Mouse (Mus musculus): ENCODE data around the gene Fam163a. TPM values are rescaled to one million over a fixed set of nuclear protein-coding genes. Genes with fewer than 3 reads are reported as not detected.
"Not testable (repeated sequence)": the region's sequence is repeated elsewhere in the genome, so short reads cannot be mapped to it uniquely, and the experiment has no call there.

The Fam163a gene
- polyA plus RNA-seq, 1 experiment from 2014 or later = not detected

- Histone ChIP-seq H3K27ac (replicated peaks) (peak overlapping the region; percentile 68), H3K4me1 (replicated peaks) (peaks cover 69% of the 10 kb centered on the region), H3K9ac (peak overlapping the region; percentile 57; the same call in 1 of the 2 replicates), H3K27me3 (no peaks in the 10 kb centered on the region), H3K9me3 (replicated peaks) (no peaks in the 10 kb centered on the region), H3K4me3 (replicated peaks) (peak overlapping the region; percentile 65), H3K36me3 (replicated peaks) (peaks cover 49% of the 10 kb centered on the region), H3K4me2 (peak overlapping the region; percentile 79)
- no peak for ATAC-seq (ENCODE audit: insufficient read depth)
- WGBS (ENCODE audit: insufficient replicate concordance) = 47% methylated on average over 5 of the region's 5 CpGs
These were observed 162.3 kb downstream of the Fam163a start for GRCm38 (mm10) chr1:156042481-156042880.

GRCm38 (mm10) chr1:156041451-156042241, 163.2 kb downstream of the Fam163a start:
- Histone ChIP-seq H3K27me3 (no peaks in the 10 kb centered on the region), H3K4me1 (replicated peaks) (peaks cover 67% of the 10 kb centered on the region), H3K4me2 (peak overlapping the region; percentile 79), H3K27ac (replicated peaks) (peak overlapping the region; percentile 68), H3K4me3 (replicated peaks) (peak overlapping the region; percentile 65), H3K9me3 (replicated peaks) (no peaks in the 10 kb centered on the region), H3K36me3 (replicated peaks) (peaks cover 43% of the 10 kb centered on the region), H3K9ac (peak overlapping the region; percentile 57)
- peak; percentile 28; the same call in 1 of the 2 replicates for ATAC-seq (ENCODE audit: insufficient read depth)
- 15% methylated on average over 7 of the region's 7 CpGs for WGBS (ENCODE audit: insufficient replicate concordance)

GRCm38 (mm10) chr1:156040731-156041401, 164.0 kb downstream of the Fam163a start:
- H3K4me2 ChIP-seq = peak overlapping the region; percentile 79
- under 1% methylated on average over 22 of the region's 22 CpGs for WGBS (ENCODE audit: insufficient replicate concordance)
- no peaks in the 10 kb centered on the region for H3K9me3 ChIP-seq (replicated peaks)
- peak overlapping the region; percentile 65 for H3K4me3 ChIP-seq (replicated peaks)
- H3K4me1 ChIP-seq (replicated peaks) = peaks cover 66% of the 10 kb centered on the region
- H3K27ac ChIP-seq (replicated peaks) = peak overlapping the region; percentile 84
- H3K9ac ChIP-seq = peak overlapping the region; percentile 57
- ATAC-seq (ENCODE audit: insufficient read depth) = peak; percentile 67
- peaks cover 36% of the 10 kb centered on the region for H3K36me3 ChIP-seq (replicated peaks)
- H3K27me3 ChIP-seq = no peaks in the 10 kb centered on the region

GRCm38 (mm10) chr1:156039989-156040388, 164.8 kb downstream of the Fam163a start:
- 60% methylated on average over 7 of the region's 7 CpGs for WGBS (ENCODE audit: insufficient replicate concordance)
- H3K9ac ChIP-seq; ATAC-seq (ENCODE audit: insufficient read depth); H3K27me3 ChIP-seq; H3K9me3 ChIP-seq (replicated peaks): not testable (repeated sequence)
- Histone ChIP-seq H3K4me3 (replicated peaks) (peak overlapping the region; percentile 65; the same call in 1 of the 2 replicates), H3K27ac (replicated peaks) (peak overlapping the region; percentile 84), H3K4me1 (replicated peaks) (peaks cover 59% of the 10 kb centered on the region), H3K36me3 (replicated peaks) (peaks cover 28% of the 10 kb centered on the region), H3K4me2 (peak overlapping the region; percentile 79; the same call in 1 of the 2 replicates)

- H3K27me3 ChIP-seq = no peaks in the 10 kb centered on the region
- ATAC-seq (ENCODE audit: insufficient read depth) = no peak
- peaks cover 52% of the 10 kb centered on the region for H3K4me1 ChIP-seq (replicated peaks)
- WGBS (ENCODE audit: insufficient replicate concordance) = 4% methylated on average over 5 of the region's 5 CpGs
- peak overlapping the region; percentile 82 for H3K4me3 ChIP-seq (replicated peaks)
- peak overlapping the region; percentile 75 for H3K4me2 ChIP-seq
- peak overlapping the region; percentile 100 for H3K27ac ChIP-seq (replicated peaks)
- no peaks in the 10 kb centered on the region for H3K9me3 ChIP-seq (replicated peaks)
- H3K36me3 ChIP-seq (replicated peaks) = peaks cover 21% of the 10 kb centered on the region
- peak overlapping the region; percentile 95 for H3K9ac ChIP-seq
These were observed 167.7 kb downstream of the Fam163a start for GRCm38 (mm10) chr1:156037144-156037583.

- Histone ChIP-seq H3K27me3 (no peaks in the 10 kb centered on the region), H3K36me3 (replicated peaks) (peaks cover 29% of the 10 kb centered on the region), H3K9me3 (replicated peaks) (no peaks in the 10 kb centered on the region), H3K4me1 (replicated peaks) (peaks cover 43% of the 10 kb centered on the region), H3K4me2 (peak within 1 kb of the TSS; percentile 75), H3K27ac (replicated peaks) (peak within 1 kb of the TSS; percentile 100), H3K4me3 (replicated peaks) (peak within 1 kb of the TSS; percentile 82), H3K9ac (peak within 1 kb of the TSS; percentile 95)
- ATAC-seq (ENCODE audit: insufficient read depth) = peak; percentile 86
- under 1% methylated on average over 59 of the region's 59 CpGs for WGBS (ENCODE audit: insufficient replicate concordance)
These were observed 168.7 kb downstream of the Fam163a start, which contains the start of gene Tor1aip1 for GRCm38 (mm10) chr1:156035930-156036737. Tor1aip1 (minus strand) TSS chr1:156036480.

- Histone ChIP-seq H3K36me3 (replicated peaks) (peaks cover 36% of the 10 kb centered on the region), H3K9me3 (replicated peaks) (no peaks in the 10 kb centered on the region), H3K9ac (peak within 1 kb of the TSS; percentile 95), H3K4me3 (replicated peaks) (peak within 1 kb of the TSS; percentile 82), H3K4me2 (peak within 1 kb of the TSS; percentile 75), H3K27ac (replicated peaks) (peak within 1 kb of the TSS; percentile 100), H3K27me3 (no peaks in the 10 kb centered on the region), H3K4me1 (replicated peaks) (peaks cover 41% of the 10 kb centered on the region)
- WGBS (ENCODE audit: insufficient replicate concordance) = under 1% methylated on average over 59 of the region's 59 CpGs
- peak; percentile 83 for ATAC-seq (ENCODE audit: insufficient read depth)
These were observed 169.4 kb downstream of the Fam163a start, which contains the start of gene Tor1aip2 for GRCm38 (mm10) chr1:156035269-156035929. Tor1aip2 (plus strand) TSS chr1:156035403.

GRCm38 (mm10) chr1:156034661-156035060, 170.2 kb downstream of the Fam163a start:
- no peaks in the 10 kb centered on the region for H3K27me3 ChIP-seq
- peak overlapping the region; percentile 75 for H3K4me2 ChIP-seq
- peak overlapping the region; percentile 100 for H3K27ac ChIP-seq (replicated peaks)
- peaks cover 34% of the 10 kb centered on the region for H3K4me1 ChIP-seq (replicated peaks)
- peaks cover 43% of the 10 kb centered on the region for H3K36me3 ChIP-seq (replicated peaks)
- WGBS (ENCODE audit: insufficient replicate concordance) = 24% methylated on average over 1 of the region's 1 CpGs
- peak overlapping the region; percentile 82 for H3K4me3 ChIP-seq (replicated peaks)
- ATAC-seq (ENCODE audit: insufficient read depth) = no peak
- no peaks in the 10 kb centered on the region for H3K9me3 ChIP-seq (replicated peaks)
- H3K9ac ChIP-seq = peak overlapping the region; percentile 95

- peaks cover 50% of the 10 kb centered on the region for H3K36me3 ChIP-seq (replicated peaks)
- WGBS (ENCODE audit: insufficient replicate concordance) = 92% methylated on average over 7 of the region's 7 CpGs
These were observed 170.9 kb downstream of the Fam163a start for GRCm38 (mm10) chr1:156033921-156034320.

GRCm38 (mm10) chr1:156028340-156028975, 176.4 kb downstream of the Fam163a start:
- H3K27ac ChIP-seq (replicated peaks) = no peak overlapping the region
- H3K4me1 ChIP-seq (replicated peaks) = 0 out of 2 replicates have a peak, but pooled peaks cover 8% of the 10 kb centered on the region
- ATAC-seq (ENCODE audit: insufficient read depth) = no peak
- no peak overlapping the region for H3K4me3 ChIP-seq (replicated peaks)
- H3K4me2 ChIP-seq = no peak overlapping the region
- H3K9me3 ChIP-seq (replicated peaks) = no peaks in the 10 kb centered on the region
- peaks cover 80% of the 10 kb centered on the region for H3K36me3 ChIP-seq (replicated peaks)
- 69% methylated on average over 4 of the region's 4 CpGs for WGBS (ENCODE audit: insufficient replicate concordance)
- H3K9ac ChIP-seq = no peak overlapping the region
- no peaks in the 10 kb centered on the region for H3K27me3 ChIP-seq

More at GRCm38 (mm10) chr1:156033921-156034320, 170.9 kb downstream of the Fam163a start:
- Histone ChIP-seq H3K4me1 (replicated peaks) (peaks cover 27% of the 10 kb centered on the region), H3K4me3 (replicated peaks) (peak overlapping the region; percentile 82; the same call in 1 of the 2 replicates), H3K9me3 (replicated peaks) (no peaks in the 10 kb centered on the region), H3K4me2 (peak overlapping the region; percentile 75), H3K9ac (no peak overlapping the region), H3K27me3 (no peaks in the 10 kb centered on the region), H3K27ac (replicated peaks) (no peak overlapping the region)
- no peak for ATAC-seq (ENCODE audit: insufficient read depth)

Measured in liver, embryonic 15.5 days (tissue).